Mouse (Mus musculus): ENCODE measurements around the gene Gm8212. TPM values are rescaled to one million over a fixed set of nuclear protein-coding genes. Genes with fewer than 3 reads are reported as not detected.
"Not testable (repeated sequence)": the region's sequence is repeated elsewhere in the genome, so short reads cannot be mapped to it uniquely, and the experiment has no call there.

Gene Gm8212
- not detected in 2 replicates for total RNA-seq (2012; rRNA removed)
- polyA plus RNA-seq (2012; ENCODE audit: insufficient read depth in 1 of 2, insufficient read length in 2 of 2, low read depth in 1 of 2, low replicate concordance in 2 of 2, missing spikeins in 1 of 2) = not detected

DNA sequence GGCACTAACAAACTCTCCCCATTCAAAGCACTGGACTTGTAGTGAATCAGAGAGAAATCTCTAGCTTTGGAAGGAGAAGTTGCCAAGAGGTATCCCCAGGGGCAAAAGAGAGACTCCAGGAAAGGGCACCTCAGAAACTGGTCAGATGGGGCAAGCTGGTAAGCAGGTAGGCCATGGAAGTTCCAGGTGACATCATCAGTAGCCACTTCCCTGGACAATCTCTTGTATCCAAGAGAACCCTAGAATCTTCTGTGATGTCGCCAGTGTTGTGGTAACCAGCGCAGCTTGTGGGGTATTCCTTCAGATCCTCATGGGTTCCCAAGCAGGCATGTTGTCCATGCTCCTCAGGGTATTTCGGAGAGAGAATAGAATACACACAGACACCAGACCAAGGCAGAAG, at the start of gene Gm8212:
Gene Gm8212, plus strand, starts transcription at position 301 of the 400 bp plus-strand sequence.
- not testable (repeated sequence) for H3K27me3 ChIP-seq (ENCODE audit: control insufficient read depth in 1 of 2, insufficient read depth in 2 of 2, low read length in 2 of 2); H3K4me1 ChIP-seq (ENCODE audit: control insufficient read depth in 1 of 2, insufficient read depth in 2 of 2, low read length in 2 of 2); H3K36me3 ChIP-seq (ENCODE audit: control insufficient read depth in 1 of 2, insufficient read depth in 2 of 2, low read length in 2 of 2); DNase-seq (ENCODE audit: low read depth, low spot score); H3K79me2 ChIP-seq (ENCODE audit: control insufficient read depth, insufficient read depth, low read length, poor library complexity); H3K9me3 ChIP-seq (replicated peaks; ENCODE audit: insufficient read depth, low read length); H3K4me3 ChIP-seq (ENCODE audit: control insufficient read depth in 1 of 2, insufficient read depth in 1 of 2, low read depth in 2 of 2, low read length in 2 of 2); H3K9ac ChIP-seq (ENCODE audit: control insufficient read depth, low read depth, low read length, poor library complexity, severe bottlenecking); H3K27ac ChIP-seq (ENCODE audit: control insufficient read depth, low read depth, low read length)

DNA sequence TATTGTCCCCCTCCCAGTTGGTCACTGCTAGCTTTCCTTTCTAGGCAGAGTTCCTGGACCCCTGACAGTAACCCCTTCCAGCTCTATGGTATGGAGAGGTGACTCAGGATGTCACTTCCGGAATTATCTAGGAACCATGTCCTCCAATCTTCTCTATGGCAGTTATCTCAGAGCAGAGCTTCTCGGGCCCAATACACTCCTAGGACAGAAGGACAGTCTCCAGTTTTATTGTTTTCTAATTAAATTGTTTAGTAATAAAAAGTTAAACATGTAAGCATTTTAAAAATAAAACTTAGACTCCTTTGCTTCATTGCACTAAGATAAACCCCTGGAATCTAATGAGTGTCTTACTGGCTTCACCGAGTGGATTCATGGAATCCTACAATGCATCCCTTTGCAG, 15.7 kb downstream of the Gm8212 start, which contains the start of gene 4930503E14Rik:
Gene 4930503E14Rik, minus strand, starts transcription at position 101 of the 400 bp plus-strand sequence.
- not testable (repeated sequence) for H3K27ac ChIP-seq (ENCODE audit: control insufficient read depth, low read depth, low read length); H3K36me3 ChIP-seq (ENCODE audit: control insufficient read depth in 1 of 2, insufficient read depth in 2 of 2, low read length in 2 of 2); H3K79me2 ChIP-seq (ENCODE audit: control insufficient read depth, insufficient read depth, low read length, poor library complexity); DNase-seq (ENCODE audit: low read depth, low spot score); H3K9ac ChIP-seq (ENCODE audit: control insufficient read depth, low read depth, low read length, poor library complexity, severe bottlenecking); H3K4me1 ChIP-seq (ENCODE audit: control insufficient read depth in 1 of 2, insufficient read depth in 2 of 2, low read length in 2 of 2); H3K27me3 ChIP-seq (ENCODE audit: control insufficient read depth in 1 of 2, insufficient read depth in 2 of 2, low read length in 2 of 2); H3K4me3 ChIP-seq (ENCODE audit: control insufficient read depth in 1 of 2, insufficient read depth in 1 of 2, low read depth in 2 of 2, low read length in 2 of 2); H3K9me3 ChIP-seq (replicated peaks; ENCODE audit: insufficient read depth, low read length)

- no peak for TF ChIP-seq MXI1 (IDR thresholded peaks at IDR 0.05; ENCODE audit: low read depth, low read length)
- no peak for TF ChIP-seq MAZ (IDR thresholded peaks at IDR 0.05; ENCODE audit: low read depth, low read length)
- TF ChIP-seq MYB (IDR thresholded peaks at IDR 0.05; ENCODE audit: low read depth, low read length) = no peak
- no peak for TF ChIP-seq CHD2 (IDR thresholded peaks at IDR 0.05; ENCODE audit: low read length)
- no peak for TF ChIP-seq GATA1 (IDR thresholded peaks at IDR 0.05; ENCODE audit: low read depth, low read length)
- no peak for TF ChIP-seq HCFC1 (IDR thresholded peaks at IDR 0.05; ENCODE audit: low read depth, low read length)
- no peak for TF ChIP-seq SMC3 (IDR thresholded peaks at IDR 0.05; ENCODE audit: low read depth, low read length)
- no peak for TF ChIP-seq ZMIZ1 (IDR thresholded peaks at IDR 0.05; ENCODE audit: low read depth, low read length)
- no peak for TF ChIP-seq MAX (IDR thresholded peaks at IDR 0.05; ENCODE audit: low read length)
- TF ChIP-seq CHD1 (IDR thresholded peaks at IDR 0.05; ENCODE audit: low read depth, low read length) = no peak
- no peak for TF ChIP-seq NELFE (IDR thresholded peaks at IDR 0.05; ENCODE audit: low read depth, low read length)
- no peak for TF ChIP-seq KAT2A (conservative IDR thresholded peaks at IDR 0.05; ENCODE audit: low read depth, low read length)
- no peaks in the 10 kb centered on the region for H3K9me3 ChIP-seq (replicated peaks; ENCODE audit: insufficient read depth, low read length)
- no peak overlapping the region for H3K27ac ChIP-seq (ENCODE audit: control insufficient read depth, low read depth, low read length)
These were observed 50.6 kb downstream of the Gm8212 start for GRCm38 (mm10) chr14:44248039-44248438.

More at GRCm38 (mm10) chr14:44248039-44248438, 50.6 kb downstream of the Gm8212 start:
- no peaks in the 10 kb centered on the region for H3K4me1 ChIP-seq (ENCODE audit: control insufficient read depth in 1 of 2, insufficient read depth in 2 of 2, low read length in 2 of 2)
- H3K27me3 ChIP-seq (ENCODE audit: control insufficient read depth in 1 of 2, insufficient read depth in 2 of 2, low read length in 2 of 2) = no peaks in the 10 kb centered on the region
- DNase-seq (ENCODE audit: low read depth, low spot score) = no peak
- H3K4me3 ChIP-seq (ENCODE audit: control insufficient read depth in 1 of 2, insufficient read depth in 1 of 2, low read depth in 2 of 2, low read length in 2 of 2) = no peak overlapping the region
- no peak overlapping the region for H3K9ac ChIP-seq (ENCODE audit: control insufficient read depth, low read depth, low read length, poor library complexity, severe bottlenecking)
- H3K79me2 ChIP-seq (ENCODE audit: control insufficient read depth, insufficient read depth, low read length, poor library complexity) = no peaks in the 10 kb centered on the region
- no peaks in the 10 kb centered on the region for H3K36me3 ChIP-seq (ENCODE audit: control insufficient read depth in 1 of 2, insufficient read depth in 2 of 2, low read length in 2 of 2)

Other genes starting within 250 kb of the Gm8212 start
- gene Ang5, start 240.6 kb upstream of the Gm8212 start, total RNA-seq (2012; rRNA removed) = not detected in 2 replicates
- not detected for gene Ang5, start 240.6 kb upstream of the Gm8212 start, polyA plus RNA-seq (2012; ENCODE audit: insufficient read depth in 1 of 2, insufficient read length in 2 of 2, low read depth in 1 of 2, low replicate concordance in 2 of 2, missing spikeins in 1 of 2)
- gene Ang6, start 195.4 kb upstream of the Gm8212 start, total RNA-seq (2012; rRNA removed) = not detected in 2 replicates
- not detected for gene Ang6, start 195.4 kb upstream of the Gm8212 start, polyA plus RNA-seq (2012; ENCODE audit: insufficient read depth in 1 of 2, insufficient read length in 2 of 2, low read depth in 1 of 2, low replicate concordance in 2 of 2, missing spikeins in 1 of 2)
- gene Ear2, start 95.0 kb upstream of the Gm8212 start, total RNA-seq (2012; rRNA removed) = not detected in 2 replicates
- gene Ear2, start 95.0 kb upstream of the Gm8212 start, polyA plus RNA-seq (2012; ENCODE audit: insufficient read depth in 1 of 2, insufficient read length in 2 of 2, low read depth in 1 of 2, low replicate concordance in 2 of 2, missing spikeins in 1 of 2) = under 1 TPM in 1 of 2 experiments, not detected in 1; 0.19 TPM
- not detected in 2 replicates for gene Gm3327, start 73.8 kb upstream of the Gm8212 start, total RNA-seq (2012; rRNA removed)
- not detected for gene Gm3327, start 73.8 kb upstream of the Gm8212 start, polyA plus RNA-seq (2012; ENCODE audit: insufficient read depth in 1 of 2, insufficient read length in 2 of 2, low read depth in 1 of 2, low replicate concordance in 2 of 2, missing spikeins in 1 of 2)
- 0.33 and 0.77 TPM in 2 replicates for gene 4930503E14Rik, start 15.6 kb downstream of the Gm8212 start, total RNA-seq (2012; rRNA removed)
- gene 4930503E14Rik, start 15.6 kb downstream of the Gm8212 start, polyA plus RNA-seq (2012; ENCODE audit: insufficient read depth in 1 of 2, insufficient read length in 2 of 2, low read depth in 1 of 2, low replicate concordance in 2 of 2, missing spikeins in 1 of 2) = under 1 TPM in 1 of 2 experiments, not detected in 1; 0.14 TPM
- gene Gm8220, start 87.9 kb downstream of the Gm8212 start, total RNA-seq (2012; rRNA removed) = not detected in 2 replicates
- not detected for gene Gm8220, start 87.9 kb downstream of the Gm8212 start, polyA plus RNA-seq (2012; ENCODE audit: insufficient read depth in 1 of 2, insufficient read length in 2 of 2, low read depth in 1 of 2, low replicate concordance in 2 of 2, missing spikeins in 1 of 2)
- gene Gm5930, start 140.9 kb downstream of the Gm8212 start, total RNA-seq (2012; rRNA removed) = not detected in 2 replicates
- gene Gm5930, start 140.9 kb downstream of the Gm8212 start, polyA plus RNA-seq (2012; ENCODE audit: insufficient read depth in 1 of 2, insufficient read length in 2 of 2, low read depth in 1 of 2, low replicate concordance in 2 of 2, missing spikeins in 1 of 2) = not detected
- gene Gm8229, start 167.7 kb downstream of the Gm8212 start, total RNA-seq (2012; rRNA removed) = not detected in 2 replicates
- not detected for gene Gm8229, start 167.7 kb downstream of the Gm8212 start, polyA plus RNA-seq (2012; ENCODE audit: insufficient read depth in 1 of 2, insufficient read length in 2 of 2, low read depth in 1 of 2, low replicate concordance in 2 of 2, missing spikeins in 1 of 2)
- gene Gm3371, start 213.0 kb downstream of the Gm8212 start, total RNA-seq (2012; rRNA removed) = not detected in 2 replicates
- gene Gm3371, start 213.0 kb downstream of the Gm8212 start, polyA plus RNA-seq (2012; ENCODE audit: insufficient read depth in 1 of 2, insufficient read length in 2 of 2, low read depth in 1 of 2, low replicate concordance in 2 of 2, missing spikeins in 1 of 2) = not detected
- gene Gm8232, start 236.0 kb downstream of the Gm8212 start, total RNA-seq (2012; rRNA removed) = not detected in 2 replicates
- not detected for gene Gm8232, start 236.0 kb downstream of the Gm8212 start, polyA plus RNA-seq (2012; ENCODE audit: insufficient read depth in 1 of 2, insufficient read length in 2 of 2, low read depth in 1 of 2, low replicate concordance in 2 of 2, missing spikeins in 1 of 2)